Mouse (Mus musculus) mature B cell (primary cell): ENCODE data around the gene Pfas.
"Not testable (repeated sequence)": the region's sequence is repeated elsewhere in the genome, so short reads cannot be mapped to it uniquely, and the experiment has no call there.

ENCODE experiments used
- in situ Hi-C: fragments of 300-500 bp; cut with MboI; formaldehyde crosslinking; loops from 2 replicates; pipeline ENCODE4 v1.14.3; 2019

Pfas gene

GRCm38 (mm10) chr11:68940516-68940915, 67.7 kb downstream of the Pfas start:
- in situ Hi-C loops: no loop called here

DNA sequence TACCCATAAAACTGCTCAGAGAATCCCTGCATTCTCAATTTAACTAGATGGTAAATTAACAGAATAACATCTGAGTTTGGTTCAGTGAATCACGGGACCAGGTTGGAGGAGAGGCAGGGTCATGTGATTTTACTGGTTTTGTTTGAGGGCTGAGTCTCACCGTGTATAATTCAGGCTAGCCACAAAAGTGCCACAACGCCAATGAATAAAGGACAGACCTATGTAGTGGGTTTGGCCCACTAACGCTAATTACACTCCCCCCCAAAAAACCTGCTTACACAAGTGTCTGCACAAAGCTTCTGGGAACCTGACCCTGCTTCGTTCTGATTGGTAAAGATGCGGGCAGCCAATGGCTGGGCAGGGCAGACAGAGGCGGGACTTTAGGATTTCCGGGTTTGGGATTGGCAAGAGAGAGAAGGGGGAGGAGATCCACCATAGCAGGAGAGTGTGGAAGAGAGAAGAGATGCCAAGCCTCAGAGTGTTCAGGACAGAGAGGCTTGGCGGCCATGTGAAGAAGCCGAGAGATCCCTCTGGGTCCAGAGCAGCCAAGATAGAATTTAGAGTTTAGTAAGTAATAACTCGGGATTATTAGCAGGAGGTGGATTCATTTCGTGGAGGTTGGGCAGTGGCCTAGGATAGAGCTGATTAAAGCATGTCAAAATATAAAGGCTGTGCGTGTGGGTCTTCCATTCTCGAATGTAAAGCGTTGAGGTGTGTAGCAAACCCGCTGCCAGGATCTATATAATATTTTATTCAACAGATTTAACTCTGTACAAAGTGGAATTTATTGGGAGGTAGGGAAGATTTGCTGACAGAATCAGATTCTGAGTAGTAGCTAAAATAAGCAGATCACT, 68.6 kb downstream of the Pfas start:
- in situ Hi-C loops: no loop called here

DNA sequence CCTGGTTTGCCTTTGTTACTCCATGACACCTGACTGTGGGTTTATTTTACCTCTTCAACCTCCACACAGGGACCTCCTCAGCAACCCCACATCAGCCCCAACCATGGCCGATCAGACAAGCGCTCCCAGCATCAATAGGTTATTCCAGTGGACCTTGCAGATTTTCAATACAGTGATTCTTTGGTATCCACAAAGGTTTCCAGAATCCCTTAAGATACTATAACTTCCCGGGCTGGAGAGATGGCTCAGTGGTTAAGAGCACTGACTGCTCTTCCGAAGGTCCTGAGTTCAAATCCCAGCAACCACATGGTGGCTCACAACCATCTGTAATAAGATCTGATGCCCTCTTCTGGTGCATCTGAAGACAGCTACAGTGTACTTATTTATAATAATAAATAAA, 71.3 kb downstream of the Pfas start:
- in situ Hi-C loops: not testable (repeated sequence)
